Mouse (Mus musculus) cortical plate, adult 2 months (tissue): ENCODE measurements around the gene D8Ertd738e. TPM values are rescaled to one million over a fixed set of nuclear protein-coding genes. Genes with fewer than 3 reads are reported as not detected.

Source experiments
- H3K27ac ChIP-seq: fragments of 200-500 bp; 2 replicates; pipeline ENCODE4 v1.5.1; 2012; ENCODE audit warnings: low read length, control low read depth, inconsistent platforms; ENCODE audit not compliant: insufficient read depth
- H3K4me1 ChIP-seq: fragments of 200-500 bp; 2 replicates; pipeline ENCODE4 v1.6.1; 2011; ENCODE audit warnings: low read length; ENCODE audit not compliant: control insufficient read depth, insufficient read depth
- H3K4me3 ChIP-seq: fragments of 200-500 bp; 2 replicates; pipeline ENCODE4 v1.5.1; 2011; ENCODE audit warnings: mild to moderate bottlenecking, low read length, control low read depth; ENCODE audit not compliant: insufficient read depth
- CTCF ChIP-seq: fragments of 200-500 bp; IDR thresholded peaks from 2 replicates; pipeline ENCODE4 v1.5.1; 2011; ENCODE audit warnings: mild to moderate bottlenecking, control low read depth, low read length; ENCODE audit not compliant: insufficient read depth; ENCODE audit errors: extremely low read depth
- POLR2A ChIP-seq: fragments of 200-500 bp; IDR thresholded peaks from 2 replicates; pipeline ENCODE4 v1.6.1; 2011; ENCODE audit warnings: mild to moderate bottlenecking, low read length, control low read depth; ENCODE audit not compliant: insufficient read depth; ENCODE audit errors: extremely low read depth
- polyA plus RNA-seq: library from polyadenylated mRNA; depleted of rRNA; stranded (reverse); fragments of >200 nt; gene quantifications from 2 replicates; pipeline ENCODE4 v1.2.3, GENCODE M21; 2012; rRNA removed

Gene D8Ertd738e
- polyA plus RNA-seq, 1 experiment: 213 TPM

DNA sequence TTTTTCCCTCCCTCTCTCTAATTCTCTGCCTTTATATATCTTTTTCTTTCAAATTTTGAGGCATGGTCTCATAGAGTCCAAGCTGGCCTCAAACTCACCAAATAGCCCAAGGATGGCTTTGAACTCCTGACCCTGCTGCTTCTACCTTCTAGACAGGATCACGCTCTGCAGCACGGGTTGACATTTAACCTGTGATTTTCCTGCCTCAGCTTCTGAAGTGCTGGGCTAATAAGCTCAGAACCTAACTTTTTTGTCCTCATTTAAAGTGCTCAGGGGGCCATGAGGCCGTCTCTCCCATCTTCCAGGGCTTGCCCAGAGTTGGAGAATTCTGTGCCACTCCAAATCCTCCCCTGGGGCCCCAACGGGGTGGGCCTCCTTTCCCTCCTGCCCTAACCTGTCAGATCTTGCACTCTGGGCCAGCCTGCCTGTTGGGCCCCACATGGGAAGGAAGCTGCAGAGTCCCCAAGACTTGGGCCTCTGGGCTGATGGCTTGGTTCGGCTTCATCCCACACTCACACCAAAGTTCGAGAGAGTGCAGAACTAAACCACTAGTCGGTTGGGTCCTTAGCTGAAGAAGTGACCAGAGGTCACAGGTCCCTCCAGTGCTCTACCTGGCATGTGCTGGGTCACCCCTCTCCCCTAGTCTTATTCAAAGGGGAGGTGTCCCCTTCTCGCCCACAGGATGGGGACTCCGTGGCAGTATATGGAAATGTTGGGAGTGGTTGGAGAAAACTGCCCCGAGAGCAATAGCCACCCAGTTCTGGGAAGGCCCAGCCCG lies 50.0 kb downstream of the D8Ertd738e start:
- Histone ChIP-seq H3K27ac (no peak overlapping the region), H3K4me1 (peaks cover 7% of the 10 kb centered on the region)
- no peak for TF ChIP-seq CTCF

DNA sequence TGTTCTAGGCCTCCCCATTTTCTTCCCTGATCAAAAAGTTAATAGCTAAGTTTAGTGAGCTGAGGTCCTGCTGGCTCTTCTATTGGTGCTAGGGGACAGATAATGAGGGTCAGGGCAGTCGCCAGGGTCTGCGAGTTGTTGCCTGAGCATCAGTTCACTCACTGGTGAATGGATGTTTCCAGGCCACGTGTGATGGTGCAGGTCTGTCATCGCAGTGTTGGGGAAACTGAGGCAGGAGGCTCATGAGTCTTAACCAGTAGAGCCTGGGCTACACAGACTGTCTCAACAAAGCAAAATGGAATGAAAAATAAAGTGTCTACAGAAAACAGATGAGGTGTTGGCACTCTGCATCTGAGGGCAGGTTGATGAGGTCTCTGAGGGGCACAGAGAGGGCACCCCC lies 50.6 kb downstream of the D8Ertd738e start:
- H3K4me1 ChIP-seq: peaks cover 7% of the 10 kb centered on the region
- TF ChIP-seq POLR2A: no peak
- TF ChIP-seq CTCF: no peak
- peak overlapping the region; percentile 80 for H3K27ac ChIP-seq
- no peak overlapping the region for H3K4me3 ChIP-seq

More for the DNA sequence above, 50.0 kb downstream of the D8Ertd738e start:
- no peak overlapping the region for H3K4me3 ChIP-seq

DNA sequence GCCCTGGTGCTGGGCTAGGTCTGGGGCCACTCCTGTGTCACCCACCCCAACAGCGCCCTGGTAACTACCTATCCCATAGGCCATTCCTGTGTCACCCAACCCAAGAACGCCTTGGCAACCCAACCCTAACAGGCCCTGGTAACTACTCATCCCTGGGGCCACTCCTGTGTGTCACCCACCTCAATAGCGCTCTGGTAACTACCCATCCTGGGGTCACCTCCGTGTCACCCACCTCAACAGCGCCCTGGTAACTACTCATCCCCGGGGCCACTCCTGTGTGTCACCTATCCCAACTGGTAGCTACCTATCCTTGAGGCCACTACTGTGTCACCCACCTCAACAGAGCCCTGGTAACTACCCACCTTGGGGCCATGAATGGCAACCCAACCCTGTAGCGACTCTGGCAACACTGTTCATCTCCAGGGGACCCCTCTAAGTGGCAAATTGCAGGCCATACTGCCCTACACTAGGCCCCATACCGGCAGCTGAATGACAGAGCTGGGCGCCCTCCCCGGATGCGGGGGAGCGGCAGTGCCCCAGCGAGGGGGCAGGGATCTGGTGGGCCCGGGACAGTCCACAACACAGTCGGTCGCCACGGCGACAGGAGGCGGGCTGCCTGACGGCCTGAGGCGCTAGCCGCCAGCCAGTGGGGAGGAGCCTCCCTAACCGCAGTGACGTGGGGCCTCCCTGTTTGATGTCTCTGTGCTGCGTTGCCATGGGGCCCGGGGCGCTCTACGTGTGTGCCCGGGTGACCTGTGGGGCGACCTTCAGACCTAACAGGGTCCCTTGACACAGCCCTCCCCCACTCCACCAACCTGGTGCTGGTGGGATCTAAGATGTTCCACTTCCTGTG lies 51.4 kb downstream of the D8Ertd738e start:
- H3K4me1 ChIP-seq: peaks cover 7% of the 10 kb centered on the region
- H3K27ac ChIP-seq: peak overlapping the region; percentile 80
- H3K4me3 ChIP-seq: peak overlapping the region; percentile 27
- TF ChIP-seq POLR2A: 0 out of 2 replicates have a peak, but pooled peaks have one; percentile 13
- no peak for TF ChIP-seq CTCF

DNA sequence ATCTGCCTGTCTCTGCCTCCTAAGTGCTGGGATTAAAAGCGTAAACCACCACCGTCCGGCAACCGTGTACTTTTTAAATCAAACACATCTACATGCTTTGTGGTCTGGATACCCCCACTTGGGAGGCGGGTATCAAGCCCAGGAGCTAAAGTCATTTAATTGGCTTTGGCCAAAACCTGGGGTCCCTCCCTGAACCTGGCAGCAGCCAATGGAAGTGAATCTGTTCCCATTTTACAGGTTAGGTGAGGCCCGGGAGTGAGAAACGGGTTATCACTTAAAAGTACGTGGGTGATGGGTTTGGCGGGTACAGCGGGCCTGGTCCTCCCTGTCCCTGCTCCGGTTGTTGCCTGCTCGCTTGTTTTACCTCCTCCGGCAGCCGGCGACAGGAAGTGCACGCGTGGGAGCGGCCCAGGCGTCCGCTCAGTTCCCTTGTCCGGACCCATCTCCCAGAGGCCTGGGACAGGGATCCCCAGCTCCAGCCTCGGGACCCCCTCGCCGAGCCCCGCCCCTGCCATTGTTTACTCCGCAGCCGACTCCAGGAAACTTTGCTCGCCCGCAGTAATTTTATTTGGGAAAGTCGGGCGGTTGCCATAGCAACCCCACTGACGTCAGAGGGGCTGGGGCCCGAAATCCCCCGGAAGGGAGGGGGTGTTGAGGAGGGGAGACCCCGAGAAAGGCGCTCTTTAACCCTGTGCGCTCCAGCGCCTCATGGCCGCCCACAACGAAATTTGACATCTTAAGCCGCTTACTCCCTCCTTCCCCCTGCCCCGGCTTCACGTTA lies 52.2 kb downstream of the D8Ertd738e start:
- peak overlapping the region; percentile 27 for H3K4me3 ChIP-seq
- H3K27ac ChIP-seq: peak overlapping the region; percentile 80
- no peak for TF ChIP-seq CTCF
- TF ChIP-seq POLR2A: no peak
- peaks cover 7% of the 10 kb centered on the region for H3K4me1 ChIP-seq

Other genes with a start within 250 kb of the D8Ertd738e start
- 0.13 and 0.21 TPM in 2 replicates for gene 1700067K01Rik, start 248.2 kb downstream of the D8Ertd738e start, polyA plus RNA-seq
- gene 2210011C24Rik, start 237.5 kb downstream of the D8Ertd738e start, polyA plus RNA-seq: 0.87 and 1.4 TPM in 2 replicates
- gene Palm3, start 228.2 kb downstream of the D8Ertd738e start, polyA plus RNA-seq: 2.4 and 2.5 TPM in 2 replicates
- 0.33 and 0.40 TPM in 2 replicates for gene Il27ra, start 207.1 kb downstream of the D8Ertd738e start, polyA plus RNA-seq
- gene Rln3, start 204.7 kb downstream of the D8Ertd738e start, polyA plus RNA-seq: not detected in 2 replicates
- gene Gm10643, start 184.6 kb downstream of the D8Ertd738e start, polyA plus RNA-seq: 3.6 and 3.7 TPM in 2 replicates
- gene Rfx1, start 182.9 kb downstream of the D8Ertd738e start, polyA plus RNA-seq: 28.0 and 29.5 TPM in 2 replicates
- gene Dcaf15, start 145.0 kb downstream of the D8Ertd738e start, polyA plus RNA-seq: 29.9 and 33.2 TPM in 2 replicates
- not detected in 2 replicates for gene Podnl1, start 123.7 kb downstream of the D8Ertd738e start, polyA plus RNA-seq
- gene Cc2d1a, start 101.8 kb downstream of the D8Ertd738e start, polyA plus RNA-seq: 38.0 and 42.3 TPM in 2 replicates
- 2.7 and 3.0 TPM in 2 replicates for gene 4930432K21Rik, start 101.7 kb downstream of the D8Ertd738e start, polyA plus RNA-seq
- 1.8 and 3.6 TPM in 2 replicates for gene Nanos3, start 64.5 kb downstream of the D8Ertd738e start, polyA plus RNA-seq
- gene Zswim4, start 12.7 kb downstream of the D8Ertd738e start, polyA plus RNA-seq: 12.2 and 13.6 TPM in 2 replicates
- gene Mri1, start 7.6 kb upstream of the D8Ertd738e start, polyA plus RNA-seq: 25.0 and 25.2 TPM in 2 replicates
- 42.5 and 45.4 TPM in 2 replicates for gene Ccdc130, start 20.7 kb upstream of the D8Ertd738e start, polyA plus RNA-seq
- gene Cacna1a, start 138.7 kb upstream of the D8Ertd738e start, polyA plus RNA-seq: 140 and 142 TPM in 2 replicates